Mouse (Mus musculus): ENCODE measurements around the gene Urm1. TPM values are rescaled to one million over a fixed set of nuclear protein-coding genes. Genes with fewer than 3 reads are reported as not detected.

Gene Urm1
- polyA plus RNA-seq, 1 experiment from 2014 or later: 20.9 TPM

GRCm38 (mm10) chr2:29839460-29839859 lies 19.6 kb downstream of the Urm1 start:
- peak overlapping the region; percentile 46; the same call in 1 of the 2 replicates for H3K27ac ChIP-seq
- peaks cover 24% of the 10 kb centered on the region for H3K4me1 ChIP-seq
- H3K4me2 ChIP-seq: no peak overlapping the region
- no peak overlapping the region for H3K4me3 ChIP-seq
- H3K9me3 ChIP-seq: no peaks in the 10 kb centered on the region
- ATAC-seq (replicated peaks): peak; percentile 62
- WGBS: 15% methylated on average over 4 of the region's 4 CpGs
- H3K27me3 ChIP-seq (replicated peaks): no peaks in the 10 kb centered on the region
- H3K36me3 ChIP-seq (replicated peaks): 0 out of 2 replicates have a peak, but pooled peaks cover 3% of the 10 kb centered on the region
- H3K9ac ChIP-seq: no peak overlapping the region

GRCm38 (mm10) chr2:29843231-29844105 lies 23.6 kb downstream of the Urm1 start:
- Histone ChIP-seq H3K27me3 (replicated peaks) (no peaks in the 10 kb centered on the region), H3K4me2 (no peak overlapping the region), H3K4me3 (no peak overlapping the region), H3K4me1 (peaks cover 37% of the 10 kb centered on the region), H3K9me3 (no peaks in the 10 kb centered on the region), H3K9ac (no peak overlapping the region), H3K27ac (no peak overlapping the region), H3K36me3 (replicated peaks) (no peaks in the 10 kb centered on the region)
- 27% methylated on average over 9 of the region's 9 CpGs for WGBS
- ATAC-seq (replicated peaks): no peak; the same call in 1 of the 2 replicates

- 26% methylated on average over 2 of the region's 2 CpGs for WGBS
- Histone ChIP-seq H3K27me3 (replicated peaks) (no peaks in the 10 kb centered on the region), H3K4me1 (peaks cover 37% of the 10 kb centered on the region), H3K4me3 (peak overlapping the region; percentile 66; the same call in 1 of the 2 replicates), H3K36me3 (replicated peaks) (no peaks in the 10 kb centered on the region), H3K9me3 (no peaks in the 10 kb centered on the region), H3K9ac (no peak overlapping the region), H3K4me2 (peak overlapping the region; percentile 75; the same call in 1 of the 2 replicates), H3K27ac (no peak overlapping the region)
- no peak for ATAC-seq (replicated peaks)
Observed at GRCm38 (mm10) chr2:29844115-29844514, 24.2 kb downstream of the Urm1 start.

GRCm38 (mm10) chr2:29844661-29845060 lies 24.8 kb downstream of the Urm1 start:
- no peak for ATAC-seq (replicated peaks)
- no peaks in the 10 kb centered on the region for H3K27me3 ChIP-seq (replicated peaks)
- no peaks in the 10 kb centered on the region for H3K36me3 ChIP-seq (replicated peaks)
- H3K4me2 ChIP-seq: peak overlapping the region; percentile 75
- peak overlapping the region; percentile 66 for H3K4me3 ChIP-seq
- H3K9me3 ChIP-seq: no peaks in the 10 kb centered on the region
- H3K9ac ChIP-seq: peak overlapping the region; percentile 79; the same call in 1 of the 2 replicates
- H3K27ac ChIP-seq: no peak overlapping the region
- 8% methylated on average over 3 of the region's 3 CpGs for WGBS
- peaks cover 37% of the 10 kb centered on the region for H3K4me1 ChIP-seq

- Histone ChIP-seq H3K9me3 (no peaks in the 10 kb centered on the region), H3K27me3 (replicated peaks) (no peaks in the 10 kb centered on the region), H3K9ac (peak overlapping the region; percentile 79), H3K4me2 (peak overlapping the region; percentile 75), H3K4me3 (peak overlapping the region; percentile 66), H3K4me1 (peaks cover 37% of the 10 kb centered on the region), H3K36me3 (replicated peaks) (no peaks in the 10 kb centered on the region), H3K27ac (peak overlapping the region; percentile 80)
- 2% methylated on average over 25 of the region's 25 CpGs for WGBS
- peak; percentile 27 for ATAC-seq (replicated peaks)
Observed at GRCm38 (mm10) chr2:29845636-29846035, 25.8 kb downstream of the Urm1 start.

- Histone ChIP-seq H3K4me1 (peaks cover 35% of the 10 kb centered on the region), H3K27me3 (replicated peaks) (no peaks in the 10 kb centered on the region), H3K27ac (peak overlapping the region; percentile 80), H3K9ac (peak overlapping the region; percentile 79), H3K36me3 (replicated peaks) (no peaks in the 10 kb centered on the region), H3K9me3 (no peaks in the 10 kb centered on the region), H3K4me2 (peak overlapping the region; percentile 75), H3K4me3 (peak overlapping the region; percentile 66)
- WGBS: 2% methylated on average over 46 of the region's 47 CpGs
- peak; percentile 57 for ATAC-seq (replicated peaks)
Observed at GRCm38 (mm10) chr2:29846061-29846853, 26.4 kb downstream of the Urm1 start.

- Histone ChIP-seq H3K4me3 (peak overlapping the region; percentile 66; the same call in 1 of the 2 replicates), H3K9ac (0 out of 2 replicates have a peak overlapping the region, but pooled peaks have one; percentile 79), H3K36me3 (replicated peaks) (no peaks in the 10 kb centered on the region)
Observed at GRCm38 (mm10) chr2:29846911-29847310, 27.0 kb downstream of the Urm1 start.

GRCm38 (mm10) chr2:29849041-29849440 lies 29.2 kb downstream of the Urm1 start:
- Histone ChIP-seq H3K9me3 (no peaks in the 10 kb centered on the region), H3K27ac (no peak overlapping the region), H3K4me1 (peaks cover 30% of the 10 kb centered on the region), H3K36me3 (replicated peaks) (no peaks in the 10 kb centered on the region), H3K27me3 (replicated peaks) (no peaks in the 10 kb centered on the region), H3K4me3 (no peak overlapping the region), H3K9ac (no peak overlapping the region), H3K4me2 (no peak overlapping the region)
- no peak for ATAC-seq (replicated peaks)
- WGBS: 34% methylated on average over 8 of the region's 8 CpGs

More at GRCm38 (mm10) chr2:29846911-29847310, 27.0 kb downstream of the Urm1 start:
- H3K27me3 ChIP-seq (replicated peaks): no peaks in the 10 kb centered on the region
- 23% methylated on average over 3 of the region's 3 CpGs for WGBS
- no peak overlapping the region for H3K27ac ChIP-seq
- peak overlapping the region; percentile 75 for H3K4me2 ChIP-seq
- ATAC-seq (replicated peaks): no peak
- peaks cover 35% of the 10 kb centered on the region for H3K4me1 ChIP-seq
- no peaks in the 10 kb centered on the region for H3K9me3 ChIP-seq

- 46% methylated on average over 5 of the region's 5 CpGs for WGBS
- peaks cover 20% of the 10 kb centered on the region for H3K4me1 ChIP-seq
- no peak for ATAC-seq (replicated peaks)
- no peak overlapping the region for H3K4me3 ChIP-seq
- no peaks in the 10 kb centered on the region for H3K9me3 ChIP-seq
- no peak overlapping the region for H3K9ac ChIP-seq
- no peak overlapping the region for H3K4me2 ChIP-seq
- H3K36me3 ChIP-seq (replicated peaks): no peaks in the 10 kb centered on the region
- H3K27me3 ChIP-seq (replicated peaks): no peaks in the 10 kb centered on the region
- no peak overlapping the region for H3K27ac ChIP-seq
Observed at GRCm38 (mm10) chr2:29849841-29850480, 30.1 kb downstream of the Urm1 start.

GRCm38 (mm10) chr2:29852957-29853485 lies 33.1 kb downstream of the Urm1 start:
- no peak for ATAC-seq (replicated peaks)
- no peak overlapping the region for H3K4me3 ChIP-seq
- peaks cover 15% of the 10 kb centered on the region for H3K4me1 ChIP-seq
- no peaks in the 10 kb centered on the region for H3K36me3 ChIP-seq (replicated peaks)
- H3K9me3 ChIP-seq: no peaks in the 10 kb centered on the region
- H3K9ac ChIP-seq: no peak overlapping the region
- WGBS: 5% methylated on average over 4 of the region's 4 CpGs
- no peaks in the 10 kb centered on the region for H3K27me3 ChIP-seq (replicated peaks)
- no peak overlapping the region for H3K27ac ChIP-seq
- no peak overlapping the region for H3K4me2 ChIP-seq

GRCm38 (mm10) chr2:29853736-29854135 lies 33.9 kb downstream of the Urm1 start:
- H3K4me3 ChIP-seq: no peak overlapping the region
- ATAC-seq (replicated peaks): no peak
- no peaks in the 10 kb centered on the region for H3K9me3 ChIP-seq
- H3K27me3 ChIP-seq (replicated peaks): no peaks in the 10 kb centered on the region
- 54% methylated on average over 5 of the region's 5 CpGs for WGBS
- H3K9ac ChIP-seq: no peak overlapping the region
- no peaks in the 10 kb centered on the region for H3K36me3 ChIP-seq (replicated peaks)
- H3K27ac ChIP-seq: no peak overlapping the region
- peaks cover 15% of the 10 kb centered on the region for H3K4me1 ChIP-seq
- H3K4me2 ChIP-seq: no peak overlapping the region
